Mouse (Mus musculus): ENCODE results near the gene Timp2.

GRCm38 (mm10) chr11:118330777-118331176 lies 24.8 kb downstream of the Timp2 start:
- TF ChIP-seq EP300 (IDR thresholded peaks at IDR 0.05; ENCODE audit: insufficient read depth, low read depth, low read length) (no peak), CTCF (IDR thresholded peaks at IDR 0.05; ENCODE audit: low read depth, low read length) (no peak)
